Mouse (Mus musculus) adrenal gland, postnatal 25 days (tissue): ENCODE results near the gene Homer2. TPM values are rescaled to one million over a fixed set of nuclear protein-coding genes. Genes with fewer than 3 reads are reported as not detected.

Experiments used
- DNase-seq: peaks from one replicate; pipeline ENCODE4 v3.0.0; 2021; ENCODE audit warnings: mixed read lengths
- long read RNA-seq: library from polyadenylated mRNA; stranded (forward); transcript quantifications from one replicate; pipeline ENCODE4 v2.0.0, GENCODE M21; 2021
- total RNA-seq: library from RNA; stranded (reverse); gene quantifications from 2 replicates; pipeline ENCODE4 v1.2.3, GENCODE M21; 2021

Homer2 gene
- 2.4 and 2.6 TPM in 2 replicates for total RNA-seq
- long read RNA-seq, transcript Homer2-206 (9 exons, 1,634 nt): minor isoform, 10 of 31 reads
- long read RNA-seq, transcript Homer2-201 (9 exons, 1,736 nt): major isoform, 18 of 31 reads
- long read RNA-seq, partial matches to known transcripts: 1 of 31 reads
- long read RNA-seq, other reads (novel, unspliced or antisense): 2 of 31 reads

DNA sequence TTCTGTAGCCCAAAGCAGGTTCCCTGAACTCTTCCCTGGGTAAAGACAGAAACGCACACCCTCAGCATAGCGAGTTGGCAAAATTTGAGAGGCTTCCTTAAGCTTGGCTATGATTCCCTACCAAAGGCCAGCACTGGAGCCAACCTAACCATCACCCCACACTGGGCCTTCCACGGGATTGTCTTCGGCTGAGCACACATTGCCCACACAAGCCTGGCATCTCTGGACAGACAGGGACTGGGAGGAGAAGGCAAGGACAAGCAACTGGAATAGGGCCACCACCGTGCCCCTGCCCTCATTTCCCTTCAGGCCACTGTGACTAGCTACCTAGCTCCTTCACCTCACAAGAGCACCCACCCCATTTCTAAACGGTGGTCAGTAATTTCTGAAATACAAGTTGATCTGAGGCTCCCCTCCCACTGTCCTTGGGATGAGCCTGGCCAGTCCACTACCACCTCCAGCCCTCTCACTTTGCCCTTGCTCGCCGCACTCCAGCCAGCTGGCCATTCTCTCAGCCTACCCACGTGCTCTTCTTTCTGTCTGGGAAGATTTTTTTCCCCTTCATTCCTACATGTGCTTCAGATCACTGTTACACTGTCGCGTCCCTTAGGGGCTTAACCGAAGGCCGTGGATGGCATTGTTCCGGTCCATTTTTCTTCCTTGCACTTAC lies at the start of gene Homer2:
TSS of gene Homer2 (minus strand) at position 57 of the 670 bp plus-strand sequence.
- DNase-seq: no peak

DNA sequence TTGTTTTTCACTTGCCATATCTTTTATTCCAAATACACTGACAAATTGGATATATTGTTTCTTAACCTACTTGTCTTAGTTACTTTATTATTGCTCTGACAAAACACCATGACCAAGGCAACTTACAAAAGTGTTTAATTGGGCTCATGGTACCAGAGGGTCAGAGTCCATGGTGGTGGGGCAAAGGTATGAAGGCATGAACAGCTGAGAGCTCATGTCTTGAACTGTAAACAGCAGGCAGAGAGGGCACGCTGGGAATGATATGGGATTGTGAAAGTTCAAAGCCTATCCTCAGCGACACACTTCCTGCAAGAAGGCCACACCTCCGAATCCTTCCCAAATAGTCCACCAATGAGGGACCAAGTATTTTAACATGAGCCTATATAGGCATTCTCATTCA lies 40.6 kb upstream of the Homer2 start:
- DNase-seq: no peak

DNA sequence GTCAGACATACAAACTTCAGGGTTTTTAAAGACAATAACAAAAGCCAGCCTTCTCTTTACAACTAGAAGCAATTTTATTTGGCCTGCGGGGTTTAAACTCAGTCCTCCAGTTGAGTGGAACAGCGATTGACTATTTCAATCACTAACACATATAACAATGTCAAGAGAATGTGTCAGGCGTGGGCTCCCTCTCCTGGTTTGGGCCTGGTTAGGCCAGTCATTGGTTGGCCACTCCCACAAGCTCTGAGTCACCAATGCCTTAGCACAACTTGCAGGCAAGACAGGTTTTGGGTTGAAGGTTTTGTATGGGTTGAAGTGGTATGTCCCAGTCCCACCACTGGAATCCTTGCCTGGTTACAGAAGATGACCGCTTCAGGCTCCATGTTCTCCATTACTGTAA lies 36.8 kb upstream of the Homer2 start:
- peak; percentile 52 for DNase-seq

- no peak for DNase-seq
These were observed 32.7 kb upstream of the Homer2 start for GRCm38 (mm10) chr7:81740010-81740409.

DNA sequence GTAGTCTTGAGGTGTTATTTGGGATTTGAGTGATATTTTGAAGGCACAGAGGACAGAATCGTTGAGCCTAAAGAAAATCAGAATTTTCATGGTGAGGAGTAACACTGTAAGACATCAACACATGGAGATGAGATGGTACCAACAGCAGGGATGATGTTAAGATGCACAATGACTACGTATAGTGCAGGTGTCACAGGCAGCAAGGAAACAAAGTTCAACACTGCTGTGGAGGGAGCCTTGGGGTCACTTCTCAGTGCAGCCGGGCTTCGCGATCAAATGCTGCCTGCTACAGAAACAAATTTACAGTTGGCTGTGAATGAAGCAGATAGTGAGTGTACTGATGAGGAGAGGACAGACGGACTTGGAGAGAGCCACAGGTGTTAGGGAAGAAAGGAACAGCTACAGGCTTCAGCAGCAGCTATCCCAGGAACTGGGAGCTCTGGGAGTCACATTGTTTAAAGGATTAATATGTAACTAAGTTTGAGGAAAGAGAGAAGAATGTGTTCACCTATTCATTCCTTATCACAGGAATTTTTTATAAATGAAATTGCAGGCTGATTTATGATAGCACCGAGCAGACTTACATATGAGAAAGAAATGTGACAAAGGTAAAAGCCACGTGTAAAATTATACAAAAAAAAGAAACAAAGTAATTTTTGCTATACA lies 31.5 kb upstream of the Homer2 start:
- DNase-seq: no peak

GRCm38 (mm10) chr7:81735300-81736048 lies 28.1 kb upstream of the Homer2 start:
- no peak for DNase-seq

DNA sequence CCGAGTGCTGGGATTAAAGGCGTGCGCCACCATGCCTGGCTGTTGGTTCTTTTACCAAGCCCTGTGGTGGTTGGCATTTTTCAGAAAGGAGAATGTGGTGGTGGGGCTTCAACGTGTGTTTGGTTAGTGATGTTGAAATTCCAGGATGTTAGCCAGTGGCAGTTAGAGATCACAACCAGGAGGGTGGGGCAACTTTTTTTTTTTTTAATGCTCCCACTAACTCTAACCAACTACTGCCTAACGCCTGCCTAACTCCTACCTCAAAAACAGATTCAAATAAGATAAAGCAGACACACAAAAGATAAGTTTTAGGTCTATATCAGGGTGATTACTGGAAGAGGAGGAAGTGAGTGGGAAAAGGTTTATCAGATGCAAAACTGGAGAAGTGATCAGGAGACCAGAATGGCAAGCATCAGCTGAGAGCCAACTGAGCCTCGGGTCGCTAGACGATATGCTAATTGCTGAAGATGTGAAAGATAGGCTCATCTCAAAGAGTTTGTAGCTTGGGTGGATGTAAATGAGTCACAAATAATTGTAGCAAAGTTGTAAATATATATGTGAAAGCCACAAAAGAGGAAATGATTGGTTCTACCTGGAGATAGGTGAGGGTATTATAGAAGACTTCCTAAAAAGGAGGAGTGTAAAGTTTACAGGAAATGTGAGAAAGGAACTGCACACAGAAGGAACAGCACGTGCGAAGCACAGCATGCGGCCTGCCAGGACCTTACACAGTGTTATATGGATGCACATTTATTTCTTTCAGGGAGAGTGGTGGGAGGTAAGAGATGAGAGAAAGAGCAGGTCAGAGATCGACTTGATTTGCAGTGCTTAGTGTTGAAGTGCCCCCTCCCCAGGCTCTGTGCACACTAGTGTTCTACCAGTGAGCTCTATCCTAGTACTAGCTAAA lies 25.1 kb upstream of the Homer2 start:
- DNase-seq: no peak

- DNase-seq: no peak
These were observed 23.9 kb upstream of the Homer2 start for GRCm38 (mm10) chr7:81731181-81731651.

DNA sequence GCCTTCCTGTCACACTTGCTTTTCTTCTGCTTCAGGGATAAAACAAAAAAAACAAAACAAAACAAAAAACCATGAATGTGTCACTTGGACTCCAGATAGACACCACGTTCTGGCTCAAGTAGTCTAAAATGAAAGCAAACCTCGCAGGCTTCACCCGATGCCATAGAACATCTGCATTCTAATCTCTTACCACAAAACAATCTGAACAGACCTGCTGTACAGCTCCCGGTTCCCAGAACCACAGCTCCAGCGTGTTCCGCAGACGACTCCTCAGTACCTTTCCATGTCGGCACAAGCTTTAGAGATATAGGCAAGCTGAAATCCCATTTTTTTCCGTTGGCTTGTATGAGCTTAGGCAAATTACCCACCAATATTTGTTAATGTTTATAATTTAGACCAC lies 22.5 kb upstream of the Homer2 start:
- DNase-seq: no peak

DNA sequence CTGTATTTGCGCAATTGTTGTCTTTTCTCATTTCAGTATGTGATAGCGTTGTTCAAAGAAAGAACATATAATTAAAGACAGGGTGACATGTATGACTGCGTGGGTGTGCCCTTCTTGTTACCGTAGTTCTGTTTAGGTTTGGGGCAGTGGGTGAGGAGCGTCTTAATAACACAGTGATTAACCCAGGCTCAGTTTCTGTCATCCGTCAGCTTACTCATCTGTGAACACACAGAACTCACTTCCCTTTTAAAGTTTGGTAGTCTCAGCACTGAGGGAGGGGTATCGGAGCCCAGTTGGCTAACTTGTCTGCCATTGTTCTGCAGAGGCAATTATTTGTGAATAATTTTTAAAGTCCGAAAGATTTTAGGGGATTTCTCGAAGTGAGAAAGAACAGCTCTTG lies 20.4 kb upstream of the Homer2 start:
- DNase-seq: no peak

DNA sequence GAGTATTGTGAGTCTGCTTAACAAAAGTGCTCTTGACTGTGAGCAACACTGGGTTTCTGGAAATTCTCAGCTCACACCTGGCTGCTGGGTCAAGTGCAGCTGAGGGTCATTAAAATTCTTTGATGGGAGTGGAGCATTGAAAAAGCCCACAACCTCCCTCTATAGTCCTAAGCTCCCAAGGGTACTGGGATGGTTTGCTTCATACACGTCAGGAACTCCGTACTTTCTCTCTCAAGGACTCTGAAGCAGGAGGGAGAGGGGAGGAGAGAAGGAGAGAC lies 19.3 kb upstream of the Homer2 start:
- DNase-seq: no peak

DNA sequence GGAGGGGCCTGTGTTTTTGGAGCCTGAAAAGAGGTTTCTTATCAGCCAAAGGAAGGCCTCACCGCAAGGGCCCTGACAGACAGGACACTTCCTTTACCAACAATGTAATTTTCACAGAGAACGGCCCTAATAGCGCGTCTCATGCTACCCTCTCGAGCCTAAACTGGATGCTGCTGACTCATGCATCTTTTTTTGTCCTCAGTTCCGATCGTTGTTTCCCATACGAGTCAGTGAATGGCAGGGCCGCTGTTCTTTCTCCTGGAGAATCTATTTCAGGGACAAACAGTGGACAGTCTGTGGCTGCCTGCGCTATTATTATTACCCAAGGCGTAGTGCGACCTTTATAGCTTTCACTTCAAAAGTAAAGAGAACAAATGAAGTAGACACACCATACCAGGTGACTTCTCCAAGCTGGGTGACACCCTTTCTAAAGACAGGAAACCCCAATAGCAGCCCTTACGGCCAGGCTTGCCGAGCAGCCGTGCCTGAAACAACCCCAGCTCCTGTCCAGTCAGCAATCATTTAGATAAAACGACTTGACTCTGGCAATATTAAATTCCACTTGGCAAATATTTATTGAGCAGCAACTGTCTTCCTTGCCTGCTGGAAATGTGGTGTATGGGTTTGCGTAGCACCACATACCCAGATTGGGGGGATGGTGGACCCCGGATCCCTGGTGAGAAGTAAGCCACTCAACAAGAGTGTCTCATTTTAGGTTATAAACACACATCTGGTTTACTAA lies 18.8 kb upstream of the Homer2 start:
- DNase-seq: no peak

GRCm38 (mm10) chr7:81723851-81724250 lies 16.5 kb upstream of the Homer2 start:
- no peak for DNase-seq

DNA sequence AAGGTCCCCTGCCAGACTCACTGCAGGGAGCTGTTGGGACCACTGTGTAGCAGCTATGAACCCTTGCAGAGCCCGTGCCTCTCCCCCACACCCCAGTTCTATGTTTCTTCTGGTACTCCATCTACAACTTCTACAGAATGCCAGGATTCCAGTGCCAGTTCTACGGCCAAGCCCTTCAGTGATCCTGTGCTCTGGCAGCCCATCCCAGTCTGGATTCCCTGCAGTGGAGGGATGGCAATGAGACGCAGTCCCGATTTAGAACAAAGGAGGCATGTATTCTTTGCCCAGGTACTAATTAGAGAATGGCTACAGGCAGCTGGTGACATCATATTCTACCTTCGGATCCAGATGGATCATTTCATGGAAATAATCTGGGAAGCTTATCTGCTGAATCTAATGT lies 13.9 kb upstream of the Homer2 start:
- DNase-seq: no peak

- DNase-seq: no peak
These were observed 11.9 kb upstream of the Homer2 start for GRCm38 (mm10) chr7:81719216-81719661.

- DNase-seq: no peak
These were observed 11.3 kb upstream of the Homer2 start for GRCm38 (mm10) chr7:81718657-81719056.

DNA sequence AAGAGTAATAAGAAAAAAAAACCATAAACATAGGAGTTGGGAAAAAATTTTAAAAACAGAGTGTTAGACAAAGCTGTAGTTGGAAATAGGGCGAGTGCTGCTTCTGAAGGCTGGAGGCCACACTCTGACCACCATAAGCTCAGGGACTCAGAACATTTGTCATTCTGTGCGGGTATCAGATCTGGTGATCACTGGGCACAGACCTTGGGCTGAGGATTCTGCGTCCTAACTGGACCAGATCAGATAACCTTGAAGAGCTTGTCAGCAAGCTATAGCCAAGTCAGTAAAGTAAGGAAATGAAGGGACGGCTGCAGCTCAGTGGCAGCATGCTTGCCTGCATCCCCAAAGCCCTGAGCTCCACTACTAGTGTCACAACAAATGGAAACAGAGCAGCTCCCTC lies 2.8 kb upstream of the Homer2 start:
- DNase-seq: no peak

DNA sequence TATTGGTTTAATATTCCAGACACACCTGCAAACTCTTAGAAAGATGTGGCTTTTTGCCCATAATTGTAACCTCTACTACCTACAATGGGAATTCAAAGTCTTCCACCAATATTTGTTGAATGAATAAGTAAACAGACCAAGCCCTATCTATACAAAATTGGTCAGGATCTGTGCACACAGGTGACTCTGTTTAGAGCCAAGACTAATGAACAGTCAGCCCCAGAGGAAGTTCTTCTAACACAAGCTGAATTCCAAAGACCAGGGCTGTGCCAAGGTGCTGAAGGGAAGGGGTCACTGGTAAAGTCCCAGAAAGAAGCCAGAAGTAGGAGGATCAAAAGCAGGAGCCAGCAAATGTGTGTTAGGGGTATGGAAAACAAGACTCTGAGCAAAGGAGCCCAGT lies 838 bp upstream of the Homer2 start:
- DNase-seq: no peak

DNA sequence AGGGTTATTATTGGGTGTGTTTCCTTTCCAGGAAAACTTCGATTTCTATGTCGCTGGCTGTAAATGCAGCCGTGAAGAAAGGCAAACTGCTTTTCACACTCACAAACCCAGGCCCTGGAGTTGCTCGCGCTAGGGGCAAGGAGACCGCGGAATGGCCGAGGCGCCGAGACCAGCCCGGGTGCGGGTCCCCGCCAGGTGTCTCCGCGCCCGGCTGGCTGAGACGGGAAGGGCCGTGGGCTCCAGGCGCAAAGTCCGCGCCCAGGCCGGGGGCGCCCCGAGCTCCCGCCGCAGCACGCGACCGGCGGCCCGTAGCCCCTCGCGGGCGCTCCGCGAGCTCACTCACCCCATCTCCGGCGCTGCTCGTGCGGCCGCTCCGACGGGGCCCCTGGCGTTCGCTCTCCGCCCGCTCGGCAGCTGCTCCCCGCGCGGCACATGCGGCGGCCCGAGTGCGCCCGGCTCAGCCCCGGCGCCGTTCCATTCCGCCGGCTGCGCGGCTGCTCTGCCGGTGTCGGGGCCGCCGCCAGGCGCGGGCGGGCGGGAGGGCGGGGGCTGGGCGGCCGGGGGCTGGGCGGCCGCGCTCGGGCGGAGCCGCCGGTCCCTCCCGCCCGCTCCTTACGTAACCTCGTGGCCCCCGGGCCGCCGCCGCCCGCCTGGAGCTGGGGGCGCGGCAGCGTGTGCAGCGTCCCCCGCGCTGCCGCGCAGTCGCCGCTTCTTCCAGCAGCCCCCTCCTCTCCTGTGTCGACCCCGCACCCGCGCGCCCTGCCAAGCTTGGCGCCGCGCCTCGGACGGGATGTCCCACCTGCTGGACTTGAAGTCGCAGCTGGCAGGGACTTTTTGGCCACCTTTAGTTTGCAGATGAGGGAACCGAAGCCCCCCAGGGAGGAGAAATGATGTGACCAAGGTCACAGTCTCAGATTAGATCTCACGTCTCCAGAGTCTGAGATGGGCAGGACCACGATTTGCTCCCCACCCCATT lies 623 bp downstream of the Homer2 start:
- DNase-seq: peak; percentile 45

GRCm38 (mm10) chr7:81706027-81706415 lies 1.3 kb downstream of the Homer2 start:
- DNase-seq: no peak
